Mouse (Mus musculus): Measurements from ENCODE around the gene Atp6v0a2.
A peak's percentile ranks its signal among the peaks of the same experiment; 100 is the strongest.
"Not testable (repeated sequence)": the region's sequence is repeated elsewhere in the genome, so short reads cannot be mapped to it uniquely, and the experiment has no call there.

Atp6v0a2 gene

GRCm38 (mm10) chr5:124628448-124629363 is at the start of gene Atp6v0a2:
Gene Atp6v0a2, plus strand, starts transcription at chr5:124628576.
- peak; percentile 95 to 98 for DNase-seq

GRCm38 (mm10) chr5:124578633-124579317 is 49.6 kb upstream of the Atp6v0a2 start, which contains the start of the genes Eif2b1 and Gtf2h3:
Gene Eif2b1, minus strand, starts transcription at chr5:124579131.
Gene Gtf2h3, plus strand, starts transcription at chr5:124579140.
- peak; percentile 95 for DNase-seq

DNA sequence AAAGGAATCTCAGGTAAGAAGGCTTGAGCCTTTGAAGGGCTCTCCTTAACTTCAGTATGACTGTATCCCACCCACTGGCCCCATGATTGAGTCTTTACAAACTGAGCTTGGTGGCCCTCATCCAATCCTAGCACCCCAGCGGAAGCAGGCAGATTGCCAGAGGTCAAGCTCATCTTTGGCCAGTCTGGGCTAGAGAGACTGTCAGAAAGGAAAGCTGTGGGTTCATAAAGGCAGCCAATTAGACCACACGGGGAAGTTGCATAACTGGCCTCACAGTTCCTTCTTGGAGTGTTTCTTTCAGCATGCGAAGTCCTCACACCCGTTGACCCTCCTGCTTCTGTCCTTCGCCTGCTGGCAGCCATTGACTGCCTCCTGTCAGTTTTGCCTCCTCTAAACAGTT is 45.9 kb upstream of the Atp6v0a2 start:
- DNase-seq = peak; percentile 61 to 80

DNA sequence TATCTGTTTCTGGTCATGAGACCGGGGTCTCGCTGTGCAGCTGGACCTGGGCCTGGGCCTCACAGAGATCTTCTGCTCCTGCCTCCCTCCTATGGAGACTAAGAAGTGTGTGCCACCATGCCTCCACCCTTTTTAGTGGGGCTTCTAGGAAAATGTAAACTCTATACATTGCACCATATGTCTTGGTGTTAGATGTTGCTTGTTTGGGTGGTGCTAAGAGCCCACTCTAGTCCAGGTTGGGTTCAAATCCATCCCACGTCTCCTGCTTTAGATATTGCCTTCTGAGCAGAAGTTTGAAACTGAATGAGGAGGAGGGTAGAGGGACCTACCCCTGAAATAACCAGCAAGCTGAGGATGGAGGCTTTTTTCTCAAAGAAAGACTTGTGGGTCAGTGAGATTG is 35.6 kb upstream of the Atp6v0a2 start:
- DNase-seq = no peak

- peak; percentile 91 to 94 for DNase-seq
These were observed 29.9 kb upstream of the Atp6v0a2 start for GRCm38 (mm10) chr5:124598224-124599174.

DNA sequence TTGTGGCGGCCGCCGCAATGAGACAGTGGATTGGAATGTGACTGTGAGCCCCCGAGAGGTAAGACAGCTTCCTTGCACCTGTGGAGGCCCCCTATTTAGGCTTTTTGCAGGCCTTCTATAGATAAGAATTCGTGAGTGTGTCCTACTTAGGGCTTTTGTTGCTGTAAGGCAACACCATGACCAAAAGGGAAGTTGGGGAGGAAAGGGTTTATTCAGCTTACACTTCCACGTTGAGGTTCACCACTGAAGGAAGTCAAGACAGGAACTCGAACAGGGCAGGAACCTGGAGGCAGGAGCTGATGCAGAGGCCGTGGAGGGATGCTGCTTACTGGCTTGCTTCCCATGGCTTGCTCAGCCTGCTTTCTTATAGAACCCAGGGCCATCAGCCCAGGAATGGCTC is 28.6 kb upstream of the Atp6v0a2 start:
- DNase-seq = not testable (repeated sequence)

- DNase-seq = peak in 1 of 2 experiments; percentile 60
These were observed 26.0 kb upstream of the Atp6v0a2 start for GRCm38 (mm10) chr5:124602349-124602748.

GRCm38 (mm10) chr5:124604296-124604695 is 24.1 kb upstream of the Atp6v0a2 start:
- no peak for DNase-seq

GRCm38 (mm10) chr5:124605041-124605622 is 23.2 kb upstream of the Atp6v0a2 start:
- no peak for DNase-seq

- DNase-seq = no peak
These were observed 17.4 kb upstream of the Atp6v0a2 start for GRCm38 (mm10) chr5:124610965-124611364.

DNA sequence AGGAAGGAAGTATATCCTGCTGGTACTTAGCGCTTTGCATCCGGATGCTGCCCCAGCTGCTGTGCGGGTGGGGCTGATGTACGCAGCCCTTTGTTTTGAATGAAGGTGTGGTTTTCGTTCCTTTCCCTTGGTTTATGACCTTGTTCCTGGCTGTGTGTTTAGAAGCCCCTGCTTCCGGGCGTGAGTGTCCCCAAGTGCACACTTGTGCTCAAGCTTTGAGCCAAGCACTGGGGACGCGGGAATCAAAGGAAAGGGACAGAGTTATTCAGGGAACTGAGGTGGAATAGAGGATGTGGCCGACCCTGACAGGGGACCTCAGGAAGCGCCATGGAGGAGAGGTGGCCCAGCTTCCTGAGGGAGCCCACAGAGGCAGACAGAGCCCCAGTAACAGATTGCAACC is 13.7 kb upstream of the Atp6v0a2 start:
- DNase-seq = peak; percentile 38 to 71

DNA sequence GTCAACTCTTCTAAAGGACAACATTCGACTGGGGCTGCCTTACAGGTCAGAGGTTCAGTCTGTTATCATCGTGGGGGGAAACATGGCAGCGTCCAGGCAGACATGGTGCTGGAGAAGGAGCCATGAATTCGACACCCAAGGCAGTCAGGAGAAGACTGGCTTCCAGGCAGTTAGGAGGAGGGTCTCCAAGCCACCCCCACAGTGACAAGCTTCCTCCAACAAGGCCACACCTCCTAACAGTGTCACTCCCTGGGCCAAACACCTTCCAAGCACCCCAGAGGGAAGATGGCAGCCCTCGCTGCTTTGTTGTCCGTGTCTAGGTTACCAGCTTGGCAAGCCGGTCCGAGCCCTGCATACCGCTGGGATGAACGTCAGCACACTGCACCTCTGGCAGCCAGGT is 9.7 kb upstream of the Atp6v0a2 start:
- no peak for DNase-seq

- no peak for DNase-seq
These were observed 7.0 kb upstream of the Atp6v0a2 start for GRCm38 (mm10) chr5:124621362-124621761.

- DNase-seq = no peak
These were observed 5.5 kb upstream of the Atp6v0a2 start for GRCm38 (mm10) chr5:124622890-124623289.

DNA sequence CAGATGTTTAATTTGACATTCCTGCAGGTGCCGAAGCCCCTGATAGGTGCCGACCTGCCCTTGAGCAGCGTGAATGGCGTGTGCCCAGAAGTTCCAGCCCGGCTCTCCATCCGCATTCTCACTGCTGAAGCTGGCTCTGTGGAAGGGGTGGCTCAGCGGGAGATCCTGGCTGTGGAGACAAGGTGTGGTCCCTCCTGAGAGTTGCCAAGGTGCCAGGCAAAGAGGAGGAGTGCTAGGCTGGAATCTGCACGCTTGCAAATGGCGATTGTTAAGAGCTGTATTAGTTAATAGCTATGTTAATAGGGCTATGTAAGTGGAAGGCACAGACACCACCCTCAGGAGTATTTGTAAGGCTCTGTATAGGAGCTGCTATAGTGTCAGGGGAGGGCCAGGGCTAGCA is 4.1 kb upstream of the Atp6v0a2 start:
- DNase-seq = no peak

DNA sequence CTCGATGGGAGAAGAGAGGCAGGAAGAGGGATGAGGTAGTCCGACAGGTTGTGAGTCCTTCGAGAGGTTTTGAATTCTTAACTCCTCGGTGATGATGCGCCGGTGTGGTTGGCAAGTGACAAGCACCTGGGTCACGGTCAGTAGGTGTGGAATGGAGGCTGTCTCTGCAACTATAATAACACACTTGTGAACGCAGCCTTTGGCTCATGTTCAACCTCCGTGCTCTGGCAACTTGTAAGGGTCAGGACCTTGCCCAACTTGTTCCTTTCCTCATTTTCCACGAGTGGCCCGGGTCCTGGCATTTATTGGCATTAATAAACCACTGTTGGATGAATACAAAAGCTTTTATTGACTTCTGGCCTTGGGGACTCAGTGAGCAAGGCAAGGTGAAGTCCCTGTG is 1.3 kb downstream of the Atp6v0a2 start:
- peak in 1 of 2 experiments; percentile 10 for DNase-seq

DNA sequence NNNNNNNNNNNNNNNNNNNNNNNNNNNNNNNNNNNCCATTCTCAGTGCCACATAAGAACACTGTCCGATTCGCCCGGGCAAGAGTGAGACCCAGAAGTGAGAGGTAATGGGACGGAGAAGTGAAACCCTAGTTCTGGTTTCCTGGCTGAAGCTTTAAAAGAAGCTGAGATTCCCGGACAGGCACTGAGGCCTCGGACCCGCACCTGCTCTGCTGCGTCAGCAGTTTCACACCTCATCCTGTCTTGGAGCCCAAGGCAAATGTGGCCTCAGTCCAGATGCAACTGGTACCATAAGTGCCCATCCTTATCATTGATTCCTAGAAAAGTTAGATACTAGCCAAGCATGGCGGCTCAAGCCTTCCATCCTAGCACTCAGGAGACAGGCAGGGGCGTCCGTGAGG is 3.3 kb downstream of the Atp6v0a2 start:
- DNase-seq = no peak

DNA sequence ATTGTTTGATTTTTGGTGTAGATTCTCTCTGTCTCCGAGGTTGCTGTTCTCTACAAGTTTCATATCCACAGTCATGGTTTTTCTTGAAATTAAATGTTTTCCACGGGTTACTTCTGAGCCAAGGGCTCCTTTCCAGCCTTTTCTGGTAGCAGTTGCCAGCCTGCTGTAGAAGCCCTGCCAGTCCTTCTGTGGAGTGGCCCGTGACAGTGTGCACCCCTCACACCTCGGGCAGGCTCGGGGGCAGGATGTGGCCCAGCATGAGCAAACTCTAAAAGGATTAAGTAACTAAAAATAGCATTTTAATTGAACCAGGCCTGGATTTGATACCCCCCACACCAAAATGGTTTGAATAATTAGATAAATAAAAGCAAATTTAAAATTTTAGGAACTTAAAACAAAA is 4.1 kb downstream of the Atp6v0a2 start:
- no peak for DNase-seq

DNA sequence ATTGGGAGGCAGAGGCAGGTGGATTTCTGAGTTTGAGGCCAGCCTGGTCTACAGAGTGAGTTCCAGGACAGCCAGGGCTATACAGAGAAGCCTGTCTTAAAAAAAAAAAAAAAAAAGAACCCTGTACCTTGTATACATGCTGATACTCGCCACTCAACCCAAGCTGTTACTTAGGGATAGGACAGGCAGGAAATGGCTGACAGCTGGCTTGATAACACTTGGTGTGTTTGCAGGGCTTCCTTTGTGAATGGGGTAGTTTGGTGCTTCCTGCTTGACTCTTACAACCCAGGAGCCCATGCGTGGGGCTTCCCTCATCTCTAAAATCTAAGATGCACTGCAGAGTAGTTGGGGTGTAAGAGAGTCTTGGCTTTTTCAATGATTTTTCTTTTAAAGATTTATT is 5.0 kb downstream of the Atp6v0a2 start:
- DNase-seq = no peak

GRCm38 (mm10) chr5:124635068-124635467 is 6.7 kb downstream of the Atp6v0a2 start:
- peak in 1 of 2 experiments; percentile 31 for DNase-seq

DNA sequence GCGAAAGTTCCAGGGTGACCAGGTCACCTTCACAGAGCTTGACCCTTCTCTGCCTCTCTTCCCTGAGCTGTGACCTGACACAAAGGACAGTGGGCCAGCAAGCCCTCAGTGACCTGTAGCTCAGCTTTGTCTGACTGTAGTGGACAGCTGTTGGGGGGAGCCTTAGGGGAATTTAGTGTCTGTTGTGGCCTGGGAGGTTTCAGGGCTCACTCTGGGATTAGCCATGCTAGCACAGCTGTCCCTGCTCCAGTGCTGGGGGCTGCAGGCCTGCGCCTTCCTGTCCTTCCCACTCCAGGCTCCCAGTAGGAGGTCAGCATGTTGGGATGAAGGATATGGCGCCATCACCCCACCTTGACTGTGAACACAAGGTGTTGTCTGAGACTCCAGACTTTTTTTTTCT is 7.8 kb downstream of the Atp6v0a2 start:
- no peak for DNase-seq

DNA sequence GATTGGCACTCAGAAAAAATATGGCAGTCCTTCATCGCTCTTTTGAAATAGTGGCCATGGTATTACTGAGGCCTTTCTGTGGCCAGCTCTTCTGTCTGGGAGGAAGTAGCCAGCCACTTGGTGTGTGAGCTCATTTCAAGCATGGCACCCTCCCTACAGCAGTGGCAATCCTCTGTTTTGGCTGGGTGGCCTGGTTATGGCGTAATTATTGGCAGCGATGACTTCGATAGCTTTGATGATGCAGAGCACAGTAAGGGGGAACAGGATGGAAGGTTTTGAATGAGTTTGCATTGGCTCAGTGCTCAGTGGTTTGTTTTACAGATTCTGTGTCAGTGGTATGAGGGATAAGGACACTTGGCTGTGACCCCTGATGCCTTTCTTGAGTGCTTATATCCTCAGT is 8.3 kb downstream of the Atp6v0a2 start:
- DNase-seq = no peak

All from lung, postnatal 4 days (tissue).